Mouse (Mus musculus) myocyte (in vitro differentiated cells): ENCODE measurements around the gene Mst1r. TPM values are rescaled to one million over a fixed set of nuclear protein-coding genes. Genes with fewer than 3 reads are reported as not detected.

ENCODE experiments used
- H3K27me3 ChIP-seq: one replicate; pipeline ENCODE4 v1.6.1; 2011; ENCODE audit not compliant: control insufficient read depth, insufficient read depth, insufficient read length
- H3K36me3 ChIP-seq: one replicate; pipeline ENCODE4 v1.6.1; 2011; ENCODE audit not compliant: control insufficient read depth, insufficient read depth
- H3K4me2 ChIP-seq: one replicate; pipeline ENCODE4 v1.6.1; 2011; ENCODE audit warnings: low read depth, control low read depth
- H3K4me3 ChIP-seq: one replicate; pipeline ENCODE4 v1.5.1; 2011; ENCODE audit warnings: mild to moderate bottlenecking, control low read depth, moderate library complexity
- H3K79me2 ChIP-seq: one replicate; pipeline ENCODE4 v1.6.1; 2011; ENCODE audit not compliant: control insufficient read depth, insufficient read depth
- H3ac ChIP-seq: one replicate; pipeline ENCODE4 v1.6.1; 2011; ENCODE audit not compliant: control insufficient read depth, insufficient read length
- CEBPB ChIP-seq: IDR thresholded peaks from 2 replicates; pipeline ENCODE4 v1.6.1; 2011; ENCODE audit warnings: mild to moderate bottlenecking, moderate library complexity; ENCODE audit not compliant: poor library complexity, insufficient read depth, severe bottlenecking
- E2F4 ChIP-seq: IDR thresholded peaks from one replicate; pipeline ENCODE4 v1.6.1; 2011; ENCODE audit warnings: mild to moderate bottlenecking, control low read depth, moderate library complexity; ENCODE audit not compliant: insufficient read depth
- MAX ChIP-seq: IDR thresholded peaks from one replicate; pipeline ENCODE4 v1.6.1; 2011; ENCODE audit warnings: low read depth, mild to moderate bottlenecking, control low read depth
- MYOD1 ChIP-seq, 3 experiments: IDR thresholded peaks; one replicate each; pipeline ENCODE4 v1.6.1; 2011; ENCODE audit warnings: control low read depth in 2 of 3, low read depth in 2 of 3, mild to moderate bottlenecking in 2 of 3, moderate library complexity in 1 of 3; ENCODE audit not compliant: insufficient read length in 2 of 3, control insufficient read depth in 1 of 3
- MYOG ChIP-seq, 3 experiments: IDR thresholded peaks; one replicate each; pipeline ENCODE4 v1.6.1; 2011; ENCODE audit warnings: control low read depth in 2 of 3, low read depth in 2 of 3, mild to moderate bottlenecking in 2 of 3; ENCODE audit not compliant: insufficient read length in 2 of 3, control insufficient read depth in 1 of 3, insufficient read depth in 1 of 3
- POLR2A ChIP-seq: IDR thresholded peaks from one replicate; pipeline ENCODE4 v1.6.1; 2011; ENCODE audit warnings: low read depth, mild to moderate bottlenecking, control low read depth, moderate library complexity; ENCODE audit not compliant: insufficient read length
- POLR2AphosphoS2 ChIP-seq: IDR thresholded peaks from one replicate; pipeline ENCODE4 v1.6.1; 2011; ENCODE audit warnings: low read depth, control low read depth; ENCODE audit not compliant: insufficient read length
- REST ChIP-seq: IDR thresholded peaks from one replicate; pipeline ENCODE4 v1.6.1; 2011; ENCODE audit warnings: mild to moderate bottlenecking, control low read depth, moderate library complexity; ENCODE audit not compliant: insufficient read depth, insufficient read length
- SRF ChIP-seq: IDR thresholded peaks from one replicate; pipeline ENCODE4 v1.6.1; 2011; ENCODE audit warnings: low read depth; ENCODE audit not compliant: control insufficient read depth, insufficient read length
- TCF12 ChIP-seq: IDR thresholded peaks from one replicate; pipeline ENCODE4 v1.6.1; 2011; ENCODE audit warnings: mild to moderate bottlenecking, control low read depth; ENCODE audit not compliant: poor library complexity, insufficient read depth, severe bottlenecking
- TCF3 ChIP-seq: IDR thresholded peaks from one replicate; pipeline ENCODE4 v1.6.1; 2011; ENCODE audit warnings: low read depth, control low read depth; ENCODE audit not compliant: insufficient read length
- USF1 ChIP-seq: IDR thresholded peaks from one replicate; pipeline ENCODE4 v1.6.1; 2011; ENCODE audit warnings: low read depth, mild to moderate bottlenecking, control low read depth, moderate library complexity
- polyA plus RNA-seq: library from polyadenylated mRNA; unstranded; fragments of >200 nt; fragmentation: generic; extraction: Trizol; gene quantifications from one replicate; pipeline ENCODE4 v1.2.1, GENCODE M21; 2012; ENCODE audit warnings: missing spikeins

The Mst1r gene
- polyA plus RNA-seq, 1 experiment, result 0.04 TPM

- TF ChIP-seq TCF3 (no peak), E2F4 (no peak), POLR2A (no peak), CEBPB (no peak), POLR2AphosphoS2 (no peak), TCF12 (no peak), REST (no peak), MAX (no peak), SRF (no peak), MYOG (IDR thresholded peaks at IDR 0.05; ENCODE audit: control insufficient read depth in 1 of 3, insufficient read depth in 1 of 3, insufficient read length in 2 of 3, low read depth in 2 of 3) (no peak), USF1 (no peak), MYOD1 (IDR thresholded peaks at IDR 0.05; ENCODE audit: control insufficient read depth in 1 of 3, insufficient read length in 2 of 3, low read depth in 2 of 3) (no peak)
- no peaks in the 10 kb centered on the region for H3K36me3 ChIP-seq
- H3K4me2 ChIP-seq, result no peak overlapping the region
- H3K4me3 ChIP-seq, result no peak overlapping the region
- no peaks in the 10 kb centered on the region for H3K79me2 ChIP-seq
- peaks cover 26% of the 10 kb centered on the region for H3K27me3 ChIP-seq
- H3ac ChIP-seq, result no peak overlapping the region
Measured at GRCm38 (mm10) chr9:107919441-107919840, 12.8 kb downstream of the Mst1r start.

DNA sequence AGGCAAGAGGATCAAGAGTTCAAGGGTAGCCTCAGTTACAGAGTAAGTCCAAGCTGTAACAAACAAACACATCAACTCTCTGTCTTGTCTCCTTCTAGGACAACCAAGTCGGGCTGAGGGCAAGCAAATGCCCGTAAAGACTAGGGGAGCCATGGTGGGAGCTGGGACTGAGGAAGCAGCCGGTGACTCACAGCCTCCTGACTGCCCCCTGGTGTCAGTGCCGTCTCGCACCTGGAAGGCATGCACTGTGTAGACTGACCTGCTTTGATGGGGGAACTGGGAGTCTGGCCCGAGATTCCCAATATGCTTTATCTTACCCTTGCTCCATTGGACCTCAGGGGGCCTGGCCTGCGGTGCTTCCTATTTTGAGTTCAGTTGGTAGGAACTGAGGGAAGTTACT, 16.3 kb downstream of the Mst1r start:
- no peaks in the 10 kb centered on the region for H3K36me3 ChIP-seq
- no peak overlapping the region for H3ac ChIP-seq
- H3K27me3 ChIP-seq, result no peaks in the 10 kb centered on the region
- H3K4me3 ChIP-seq, result no peak overlapping the region
- TF ChIP-seq POLR2AphosphoS2 (no peak), TCF12 (no peak), SRF (no peak), TCF3 (no peak), CEBPB (no peak), E2F4 (no peak), REST (no peak), MYOD1 (IDR thresholded peaks at IDR 0.05; ENCODE audit: control insufficient read depth in 1 of 3, insufficient read length in 2 of 3, low read depth in 2 of 3) (no peak), POLR2A (no peak), MYOG (IDR thresholded peaks at IDR 0.05; ENCODE audit: control insufficient read depth in 1 of 3, insufficient read depth in 1 of 3, insufficient read length in 2 of 3, low read depth in 2 of 3) (no peak), MAX (no peak), USF1 (no peak)
- no peaks in the 10 kb centered on the region for H3K79me2 ChIP-seq
- no peak overlapping the region for H3K4me2 ChIP-seq

DNA sequence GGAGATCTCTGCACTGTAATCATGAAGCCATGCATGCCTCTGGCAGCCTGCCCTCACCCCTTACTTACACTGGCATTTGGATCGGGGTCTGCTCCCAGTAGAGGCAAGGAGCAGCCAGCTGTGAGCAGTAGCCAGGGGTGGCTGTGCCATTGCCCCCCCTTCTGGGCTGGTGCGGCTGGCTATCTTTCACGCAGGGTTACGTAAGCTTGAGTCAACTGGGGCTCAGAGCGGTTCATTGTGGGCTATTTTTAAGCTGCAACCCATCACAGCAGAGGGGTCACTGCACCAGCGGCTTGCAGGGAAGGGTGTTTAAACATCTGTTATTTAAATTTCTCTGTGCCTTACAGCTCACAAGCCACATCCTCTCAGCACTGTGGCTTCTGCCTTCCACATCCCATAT, 17.3 kb downstream of the Mst1r start:
- no peaks in the 10 kb centered on the region for H3K36me3 ChIP-seq
- TF ChIP-seq TCF12, result no peak
- no peak for TF ChIP-seq SRF
- TF ChIP-seq POLR2A, result no peak
- no peak for TF ChIP-seq E2F4
- TF ChIP-seq POLR2AphosphoS2, result no peak
- no peak for TF ChIP-seq CEBPB
- TF ChIP-seq TCF3, result no peak
- TF ChIP-seq USF1, result no peak
- TF ChIP-seq MYOD1 (IDR thresholded peaks at IDR 0.05; ENCODE audit: control insufficient read depth in 1 of 3, insufficient read length in 2 of 3, low read depth in 2 of 3), result peak in 1 of 3 experiments; percentile 39
- no peak for TF ChIP-seq MAX
- peak in 1 of 3 experiments; percentile 14 for TF ChIP-seq MYOG (IDR thresholded peaks at IDR 0.05; ENCODE audit: control insufficient read depth in 1 of 3, insufficient read depth in 1 of 3, insufficient read length in 2 of 3, low read depth in 2 of 3)
- no peak for TF ChIP-seq REST
- no peaks in the 10 kb centered on the region for H3K79me2 ChIP-seq
- no peaks in the 10 kb centered on the region for H3K27me3 ChIP-seq
- H3ac ChIP-seq, result no peak overlapping the region
- H3K4me3 ChIP-seq, result no peak overlapping the region
- H3K4me2 ChIP-seq, result peak overlapping the region; percentile 3

GRCm38 (mm10) chr9:107925251-107925650, 18.6 kb downstream of the Mst1r start:
- Histone ChIP-seq H3K36me3 (no peaks in the 10 kb centered on the region), H3ac (no peak overlapping the region), H3K79me2 (no peaks in the 10 kb centered on the region), H3K4me2 (no peak overlapping the region), H3K27me3 (peaks cover 4% of the 10 kb centered on the region), H3K4me3 (no peak overlapping the region)
- TF ChIP-seq REST, result no peak
- TF ChIP-seq USF1, result no peak
- TF ChIP-seq MYOG (IDR thresholded peaks at IDR 0.05; ENCODE audit: control insufficient read depth in 1 of 3, insufficient read depth in 1 of 3, insufficient read length in 2 of 3, low read depth in 2 of 3), result no peak
- TF ChIP-seq POLR2AphosphoS2, result no peak
- TF ChIP-seq MYOD1 (IDR thresholded peaks at IDR 0.05; ENCODE audit: control insufficient read depth in 1 of 3, insufficient read length in 2 of 3, low read depth in 2 of 3), result no peak
- no peak for TF ChIP-seq CEBPB
- TF ChIP-seq TCF3, result no peak
- TF ChIP-seq E2F4, result no peak
- TF ChIP-seq POLR2A, result no peak
- TF ChIP-seq MAX, result no peak
- no peak for TF ChIP-seq TCF12
- no peak for TF ChIP-seq SRF
